Mouse (Mus musculus): Measurements from ENCODE around the gene Tacc2. TPM values are rescaled to one million over a fixed set of nuclear protein-coding genes. Genes with fewer than 3 reads are reported as not detected.

The Tacc2 gene
- total and polyA plus RNA-seq, 2 experiments from 2014 or later = 39.0 to 83.8 TPM

- Histone ChIP-seq H3K9ac (replicated peaks; ENCODE audit: low read depth, low read length) (peak overlapping the region; percentile 89), H3K36me3 (replicated peaks; ENCODE audit: control insufficient read depth, insufficient read depth, low read length) (no peaks in the 10 kb centered on the region), H3K27ac (ENCODE audit: low read depth) (peak overlapping the region; percentile 99), H3K4me1 (ENCODE audit: control insufficient read depth, insufficient read depth) (peaks cover 41% of the 10 kb centered on the region), H3K4me3 (ENCODE audit: low read depth, low read length) (peak overlapping the region; percentile 66), H3K9me3 (replicated peaks; ENCODE audit: control insufficient read depth, low read length) (no peaks in the 10 kb centered on the region), H3K4me2 (ENCODE audit: low read depth, low read length) (peak overlapping the region; percentile 80), H3K27me3 (ENCODE audit: control insufficient read depth, insufficient read depth, low read length) (no peaks in the 10 kb centered on the region)
- TF ChIP-seq CTCF (IDR thresholded peaks at IDR 0.05; ENCODE audit: low read depth) (peak; percentile 22; the same call in 1 of the 2 replicates), EP300 (IDR thresholded peaks at IDR 0.05; ENCODE audit: low read depth) (peak; percentile 59; the same call in 1 of the 2 replicates)
- ATAC-seq (ENCODE audit: insufficient read depth, low read depth) (peak; percentile 83), DNase-seq (ENCODE audit: low spot score) (peak; percentile 89)
- WGBS = under 1% methylated on average over 51 of the region's 55 CpGs
Observed at GRCm38 (mm10) chr7:130645994-130646761, 68.9 kb downstream of the Tacc2 start.

GRCm38 (mm10) chr7:130646762-130647139 lies 69.5 kb downstream of the Tacc2 start:
- H3K9me3 ChIP-seq (replicated peaks; ENCODE audit: control insufficient read depth, low read length) = no peaks in the 10 kb centered on the region
- H3K36me3 ChIP-seq (replicated peaks; ENCODE audit: control insufficient read depth, insufficient read depth, low read length) = no peaks in the 10 kb centered on the region
- DNase-seq (ENCODE audit: low spot score) (peak; percentile 94), ATAC-seq (ENCODE audit: insufficient read depth, low read depth) (peak; percentile 78)
- peaks cover 42% of the 10 kb centered on the region for H3K4me1 ChIP-seq (ENCODE audit: control insufficient read depth, insufficient read depth)
- H3K4me2 ChIP-seq (ENCODE audit: low read depth, low read length) = peak overlapping the region; percentile 80
- under 1% methylated on average over 18 of the region's 18 CpGs for WGBS
- no peaks in the 10 kb centered on the region for H3K27me3 ChIP-seq (ENCODE audit: control insufficient read depth, insufficient read depth, low read length)
- peak; percentile 21; the same call in 1 of the 2 replicates for TF ChIP-seq EP300 (IDR thresholded peaks at IDR 0.05; ENCODE audit: low read depth)
- no peak for TF ChIP-seq CTCF (IDR thresholded peaks at IDR 0.05; ENCODE audit: low read depth)
- H3K9ac ChIP-seq (replicated peaks; ENCODE audit: low read depth, low read length) = peak overlapping the region; percentile 89
- peak overlapping the region; percentile 66 for H3K4me3 ChIP-seq (ENCODE audit: low read depth, low read length)
- H3K27ac ChIP-seq (ENCODE audit: low read depth) = peak overlapping the region; percentile 99

- H3K4me3 ChIP-seq (ENCODE audit: low read depth, low read length) = peak overlapping the region; percentile 66
- 36% methylated on average over 4 of the region's 4 CpGs for WGBS
- no peaks in the 10 kb centered on the region for H3K9me3 ChIP-seq (replicated peaks; ENCODE audit: control insufficient read depth, low read length)
- no peaks in the 10 kb centered on the region for H3K27me3 ChIP-seq (ENCODE audit: control insufficient read depth, insufficient read depth, low read length)
- peak overlapping the region; percentile 89 for H3K9ac ChIP-seq (replicated peaks; ENCODE audit: low read depth, low read length)
- TF ChIP-seq CTCF (IDR thresholded peaks at IDR 0.05; ENCODE audit: low read depth) = no peak
- TF ChIP-seq EP300 (IDR thresholded peaks at IDR 0.05; ENCODE audit: low read depth) = no peak
- no peaks in the 10 kb centered on the region for H3K36me3 ChIP-seq (replicated peaks; ENCODE audit: control insufficient read depth, insufficient read depth, low read length)
- H3K4me1 ChIP-seq (ENCODE audit: control insufficient read depth, insufficient read depth) = peaks cover 50% of the 10 kb centered on the region
- H3K27ac ChIP-seq (ENCODE audit: low read depth) = peak overlapping the region; percentile 99
- no peak for ATAC-seq (ENCODE audit: insufficient read depth, low read depth)
- peak overlapping the region; percentile 80 for H3K4me2 ChIP-seq (ENCODE audit: low read depth, low read length)
- DNase-seq (ENCODE audit: low spot score) = peak; percentile 74
Observed at GRCm38 (mm10) chr7:130648061-130648460, 70.8 kb downstream of the Tacc2 start.

GRCm38 (mm10) chr7:130649257-130649656 lies 72.0 kb downstream of the Tacc2 start:
- Histone ChIP-seq H3K27me3 (ENCODE audit: control insufficient read depth, insufficient read depth, low read length) (no peaks in the 10 kb centered on the region), H3K27ac (ENCODE audit: low read depth) (peak overlapping the region; percentile 99), H3K9me3 (replicated peaks; ENCODE audit: control insufficient read depth, low read length) (no peaks in the 10 kb centered on the region), H3K9ac (replicated peaks; ENCODE audit: low read depth, low read length) (no peak overlapping the region), H3K4me2 (ENCODE audit: low read depth, low read length) (peak overlapping the region; percentile 80), H3K36me3 (replicated peaks; ENCODE audit: control insufficient read depth, insufficient read depth, low read length) (no peaks in the 10 kb centered on the region), H3K4me1 (ENCODE audit: control insufficient read depth, insufficient read depth) (peaks cover 62% of the 10 kb centered on the region), H3K4me3 (ENCODE audit: low read depth, low read length) (no peak overlapping the region)
- WGBS = 13% methylated on average over 7 of the region's 7 CpGs
- DNase-seq (ENCODE audit: low spot score) (no peak), ATAC-seq (ENCODE audit: insufficient read depth, low read depth) (no peak)
- TF ChIP-seq CTCF (IDR thresholded peaks at IDR 0.05; ENCODE audit: low read depth) (no peak), EP300 (IDR thresholded peaks at IDR 0.05; ENCODE audit: low read depth) (no peak)

- Histone ChIP-seq H3K4me2 (ENCODE audit: low read depth, low read length) (no peak overlapping the region), H3K9me3 (replicated peaks; ENCODE audit: control insufficient read depth, low read length) (no peaks in the 10 kb centered on the region), H3K4me3 (ENCODE audit: low read depth, low read length) (no peak overlapping the region), H3K27me3 (ENCODE audit: control insufficient read depth, insufficient read depth, low read length) (no peaks in the 10 kb centered on the region), H3K9ac (replicated peaks; ENCODE audit: low read depth, low read length) (no peak overlapping the region), H3K36me3 (replicated peaks; ENCODE audit: control insufficient read depth, insufficient read depth, low read length) (no peaks in the 10 kb centered on the region), H3K27ac (ENCODE audit: low read depth) (peak overlapping the region; percentile 99; the same call in 1 of the 2 replicates), H3K4me1 (ENCODE audit: control insufficient read depth, insufficient read depth) (peaks cover 70% of the 10 kb centered on the region)
- no peak for ATAC-seq (ENCODE audit: insufficient read depth, low read depth)
- TF ChIP-seq EP300 (IDR thresholded peaks at IDR 0.05; ENCODE audit: low read depth) (no peak), CTCF (IDR thresholded peaks at IDR 0.05; ENCODE audit: low read depth) (no peak)
- 70% methylated on average over 5 of the region's 5 CpGs for WGBS
- no peak for DNase-seq (ENCODE audit: low spot score)
Observed at GRCm38 (mm10) chr7:130650621-130651020, 73.4 kb downstream of the Tacc2 start.
